Mouse (Mus musculus): ENCODE results near the gene Mettl17. TPM values are rescaled to one million over a fixed set of nuclear protein-coding genes. Genes with fewer than 3 reads are reported as not detected.
"Not testable (repeated sequence)": the region's sequence is repeated elsewhere in the genome, so short reads cannot be mapped to it uniquely, and the experiment has no call there.

Gene Mettl17
- polyA plus RNA-seq, 1 experiment from 2014 or later: 58.9 TPM

DNA sequence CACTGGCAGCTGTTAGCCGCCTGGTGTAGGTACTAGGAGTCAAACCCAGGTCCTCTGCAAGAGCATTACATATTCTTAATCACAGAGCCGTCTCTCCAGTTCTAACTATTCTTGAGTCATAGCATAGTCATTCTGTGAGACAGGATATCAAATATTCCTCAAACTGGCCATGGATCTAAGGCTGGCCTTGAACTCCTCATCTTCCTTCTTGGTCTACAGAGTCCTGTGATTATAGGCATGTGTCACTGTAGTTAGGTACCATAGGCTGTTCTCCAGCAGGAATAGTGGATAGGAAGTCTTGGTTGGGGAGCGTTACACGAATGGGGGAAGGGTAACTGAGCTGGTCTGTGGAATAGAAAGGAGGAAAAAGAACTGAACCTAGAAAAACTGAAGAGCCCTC, 31.9 kb downstream of the Mettl17 start:
- Histone ChIP-seq H3K9ac (ENCODE audit: low read length) (no peak overlapping the region), H3K36me3 (ENCODE audit: control insufficient read depth, insufficient read depth, low read length) (no peaks in the 10 kb centered on the region), H3K4me3 (ENCODE audit: low read depth, low read length) (no peak overlapping the region), H3K4me1 (ENCODE audit: control insufficient read depth, insufficient read depth, low read length) (peaks cover 5% of the 10 kb centered on the region), H3K4me2 (ENCODE audit: low read depth) (no peak overlapping the region), H3K27me3 (ENCODE audit: control insufficient read depth, insufficient read depth, low read length) (peaks cover 4% of the 10 kb centered on the region; the same call in 1 of the 2 replicates), H3K9me3 (ENCODE audit: control insufficient read depth, low read length) (no peaks in the 10 kb centered on the region), H3K27ac (ENCODE audit: low read depth, low read length) (no peak overlapping the region)
- WGBS: 87% methylated on average over 4 of the region's 4 CpGs
- no peak for DNase-seq (ENCODE audit: low spot score)
- ATAC-seq (ENCODE audit: insufficient read depth, low FRiP score, low TSS enrichment): no peak

- H3K27me3 ChIP-seq (ENCODE audit: control insufficient read depth, insufficient read depth, low read length): peaks cover 4% of the 10 kb centered on the region; the same call in 1 of the 2 replicates
- H3K9ac ChIP-seq (ENCODE audit: low read length): no peak within 1 kb of the TSS
- peaks cover 5% of the 10 kb centered on the region for H3K4me1 ChIP-seq (ENCODE audit: control insufficient read depth, insufficient read depth, low read length)
- ATAC-seq (ENCODE audit: insufficient read depth, low FRiP score, low TSS enrichment): no peak
- H3K4me3 ChIP-seq (ENCODE audit: low read depth, low read length): no peak within 1 kb of the TSS
- H3K4me2 ChIP-seq (ENCODE audit: low read depth): no peak within 1 kb of the TSS
- WGBS: 91% methylated on average over 4 of the region's 4 CpGs
- no peaks in the 10 kb centered on the region for H3K36me3 ChIP-seq (ENCODE audit: control insufficient read depth, insufficient read depth, low read length)
- DNase-seq (ENCODE audit: low spot score): no peak
- no peak within 1 kb of the TSS for H3K27ac ChIP-seq (ENCODE audit: low read depth, low read length)
- H3K9me3 ChIP-seq (ENCODE audit: control insufficient read depth, low read length): no peaks in the 10 kb centered on the region
These were observed 33.5 kb downstream of the Mettl17 start, which contains the start of gene Tppp2 for GRCm38 (mm10) chr14:51918125-51918524. TSS of gene Tppp2 (plus strand) at chr14:51918425.

- H3K27me3 ChIP-seq (ENCODE audit: control insufficient read depth, insufficient read depth, low read length): no peaks in the 10 kb centered on the region
- WGBS: 81% methylated on average over 4 of the region's 4 CpGs
- ATAC-seq (ENCODE audit: insufficient read depth, low FRiP score, low TSS enrichment) (no peak), DNase-seq (ENCODE audit: low spot score) (no peak)
- H3K36me3 ChIP-seq (ENCODE audit: control insufficient read depth, insufficient read depth, low read length): no peaks in the 10 kb centered on the region
- H3K9ac ChIP-seq (ENCODE audit: low read length): no peak overlapping the region
- no peak overlapping the region for H3K4me2 ChIP-seq (ENCODE audit: low read depth)
- no peaks in the 10 kb centered on the region for H3K9me3 ChIP-seq (ENCODE audit: control insufficient read depth, low read length)
- H3K4me1 ChIP-seq (ENCODE audit: control insufficient read depth, insufficient read depth, low read length): no peaks in the 10 kb centered on the region
- H3K27ac ChIP-seq (ENCODE audit: low read depth, low read length): no peak overlapping the region
- no peak overlapping the region for H3K4me3 ChIP-seq (ENCODE audit: low read depth, low read length)
These were observed 34.3 kb downstream of the Mettl17 start for GRCm38 (mm10) chr14:51918966-51919365.

GRCm38 (mm10) chr14:51921759-51922570, 37.3 kb downstream of the Mettl17 start:
- 89% methylated on average over 16 of the region's 16 CpGs for WGBS
- H3K4me1 ChIP-seq (ENCODE audit: control insufficient read depth, insufficient read depth, low read length): no peaks in the 10 kb centered on the region
- no peak overlapping the region for H3K27ac ChIP-seq (ENCODE audit: low read depth, low read length)
- no peak for DNase-seq (ENCODE audit: low spot score)
- no peaks in the 10 kb centered on the region for H3K27me3 ChIP-seq (ENCODE audit: control insufficient read depth, insufficient read depth, low read length)
- H3K9ac ChIP-seq (ENCODE audit: low read length): no peak overlapping the region
- H3K9me3 ChIP-seq (ENCODE audit: control insufficient read depth, low read length): no peaks in the 10 kb centered on the region
- H3K4me3 ChIP-seq (ENCODE audit: low read depth, low read length): no peak overlapping the region
- ATAC-seq (ENCODE audit: insufficient read depth, low FRiP score, low TSS enrichment): no peak
- no peak overlapping the region for H3K4me2 ChIP-seq (ENCODE audit: low read depth)
- H3K36me3 ChIP-seq (ENCODE audit: control insufficient read depth, insufficient read depth, low read length): no peaks in the 10 kb centered on the region

- no peak within 1 kb of the TSS for H3K9ac ChIP-seq (ENCODE audit: low read length)
- no peaks in the 10 kb centered on the region for H3K9me3 ChIP-seq (ENCODE audit: control insufficient read depth, low read length)
- DNase-seq (ENCODE audit: low spot score) (no peak), ATAC-seq (ENCODE audit: insufficient read depth, low FRiP score, low TSS enrichment) (no peak)
- no peaks in the 10 kb centered on the region for H3K27me3 ChIP-seq (ENCODE audit: control insufficient read depth, insufficient read depth, low read length)
- WGBS: 88% methylated on average over 7 of the region's 7 CpGs
- no peaks in the 10 kb centered on the region for H3K4me1 ChIP-seq (ENCODE audit: control insufficient read depth, insufficient read depth, low read length)
- no peaks in the 10 kb centered on the region for H3K36me3 ChIP-seq (ENCODE audit: control insufficient read depth, insufficient read depth, low read length)
- no peak within 1 kb of the TSS for H3K27ac ChIP-seq (ENCODE audit: low read depth, low read length)
- no peak within 1 kb of the TSS for H3K4me2 ChIP-seq (ENCODE audit: low read depth)
- no peak within 1 kb of the TSS for H3K4me3 ChIP-seq (ENCODE audit: low read depth, low read length)
These were observed 37.9 kb downstream of the Mettl17 start, which contains the start of gene Rnase13 for GRCm38 (mm10) chr14:51922571-51922865. TSS of gene Rnase13 (minus strand) at chr14:51922773.

GRCm38 (mm10) chr14:51922910-51923309, 38.3 kb downstream of the Mettl17 start:
- Histone ChIP-seq H3K27ac (ENCODE audit: low read depth, low read length) (no peak overlapping the region), H3K36me3 (ENCODE audit: control insufficient read depth, insufficient read depth, low read length) (no peaks in the 10 kb centered on the region), H3K27me3 (ENCODE audit: control insufficient read depth, insufficient read depth, low read length) (no peaks in the 10 kb centered on the region), H3K9me3 (ENCODE audit: control insufficient read depth, low read length) (no peaks in the 10 kb centered on the region), H3K4me1 (ENCODE audit: control insufficient read depth, insufficient read depth, low read length) (no peaks in the 10 kb centered on the region), H3K4me3 (ENCODE audit: low read depth, low read length) (no peak overlapping the region), H3K4me2 (ENCODE audit: low read depth) (no peak overlapping the region), H3K9ac (ENCODE audit: low read length) (no peak overlapping the region)
- no peak for ATAC-seq (ENCODE audit: insufficient read depth, low FRiP score, low TSS enrichment)
- 83% methylated on average over 2 of the region's 2 CpGs for WGBS
- no peak for DNase-seq (ENCODE audit: low spot score)

DNA sequence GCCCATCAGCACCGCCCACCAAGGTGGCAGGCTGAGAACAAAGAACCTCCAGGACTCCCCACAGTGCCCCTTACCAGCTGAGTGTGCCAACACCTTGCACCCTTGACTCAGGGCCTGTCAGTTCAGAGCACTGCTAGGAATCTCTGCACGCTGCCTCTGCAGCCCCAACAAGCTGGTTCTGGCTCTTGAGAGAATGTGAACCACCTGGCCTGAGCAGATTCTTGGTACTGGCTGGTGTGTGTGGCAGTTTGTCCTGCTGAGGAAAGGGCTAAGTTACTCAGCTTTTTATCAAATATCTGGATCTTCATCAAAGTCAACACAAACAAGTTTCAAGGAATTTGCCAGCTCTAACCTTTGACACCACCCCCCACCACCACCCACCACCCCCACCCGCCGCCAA, 38.9 kb downstream of the Mettl17 start:
- Histone ChIP-seq H3K9ac (ENCODE audit: low read length) (no peak overlapping the region), H3K4me1 (ENCODE audit: control insufficient read depth, insufficient read depth, low read length) (no peaks in the 10 kb centered on the region), H3K27me3 (ENCODE audit: control insufficient read depth, insufficient read depth, low read length) (no peaks in the 10 kb centered on the region), H3K27ac (ENCODE audit: low read depth, low read length) (no peak overlapping the region), H3K36me3 (ENCODE audit: control insufficient read depth, insufficient read depth, low read length) (no peaks in the 10 kb centered on the region), H3K9me3 (ENCODE audit: control insufficient read depth, low read length) (no peaks in the 10 kb centered on the region), H3K4me2 (ENCODE audit: low read depth) (no peak overlapping the region), H3K4me3 (ENCODE audit: low read depth, low read length) (no peak overlapping the region)
- DNase-seq (ENCODE audit: low spot score) (no peak), ATAC-seq (ENCODE audit: insufficient read depth, low FRiP score, low TSS enrichment) (no peak)
- 83% methylated on average over 4 of the region's 4 CpGs for WGBS

DNA sequence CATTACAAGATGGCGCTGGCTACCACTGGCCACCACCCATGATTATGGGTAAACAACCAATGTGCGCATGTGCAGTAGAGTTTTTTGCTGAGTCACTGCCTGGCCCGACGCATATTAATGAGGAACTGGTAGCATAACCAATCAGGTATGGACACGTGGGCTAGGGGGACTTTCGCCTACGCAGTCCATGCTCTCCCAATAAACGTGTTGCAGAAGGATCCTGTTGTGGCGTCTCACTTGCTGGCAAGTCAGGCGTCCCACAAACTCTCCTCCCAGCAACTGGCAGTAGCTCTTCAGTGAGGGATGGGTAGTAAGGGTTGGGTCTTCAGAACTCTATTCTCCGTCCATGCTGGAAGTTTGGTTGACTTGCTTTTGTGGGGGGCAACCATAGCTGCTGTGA, 42.3 kb downstream of the Mettl17 start:
- H3K9ac ChIP-seq (ENCODE audit: low read length); ATAC-seq (ENCODE audit: insufficient read depth, low FRiP score, low TSS enrichment); H3K36me3 ChIP-seq (ENCODE audit: control insufficient read depth, insufficient read depth, low read length); H3K27ac ChIP-seq (ENCODE audit: low read depth, low read length); H3K27me3 ChIP-seq (ENCODE audit: control insufficient read depth, insufficient read depth, low read length); H3K4me2 ChIP-seq (ENCODE audit: low read depth); H3K4me1 ChIP-seq (ENCODE audit: control insufficient read depth, insufficient read depth, low read length); H3K4me3 ChIP-seq (ENCODE audit: low read depth, low read length); DNase-seq (ENCODE audit: low spot score); H3K9me3 ChIP-seq (ENCODE audit: control insufficient read depth, low read length): not testable (repeated sequence)
- 90% methylated on average over 11 of the region's 11 CpGs for WGBS

- ATAC-seq (ENCODE audit: insufficient read depth, low FRiP score, low TSS enrichment): no peak
These were observed 44.8 kb downstream of the Mettl17 start for GRCm38 (mm10) chr14:51929309-51929943.

More at GRCm38 (mm10) chr14:51929309-51929943, 44.8 kb downstream of the Mettl17 start:
- H3K4me1 ChIP-seq (ENCODE audit: control insufficient read depth, insufficient read depth, low read length): no peaks in the 10 kb centered on the region
- no peaks in the 10 kb centered on the region for H3K9me3 ChIP-seq (ENCODE audit: control insufficient read depth, low read length)
- no peaks in the 10 kb centered on the region for H3K36me3 ChIP-seq (ENCODE audit: control insufficient read depth, insufficient read depth, low read length)
- WGBS: 87% methylated on average over 8 of the region's 8 CpGs
- no peak overlapping the region for H3K9ac ChIP-seq (ENCODE audit: low read length)
- no peak for DNase-seq (ENCODE audit: low spot score)
- no peak overlapping the region for H3K27ac ChIP-seq (ENCODE audit: low read depth, low read length)
- no peaks in the 10 kb centered on the region for H3K27me3 ChIP-seq (ENCODE audit: control insufficient read depth, insufficient read depth, low read length)
- no peak overlapping the region for H3K4me3 ChIP-seq (ENCODE audit: low read depth, low read length)
- H3K4me2 ChIP-seq (ENCODE audit: low read depth): no peak overlapping the region

Data from neural tube, embryonic 11.5 days (tissue).